In genomic region chr8:126587836-126588503, GRCm38 (mm10) we compare ENCODE assay signal across 8 mouse cellular contexts. TPM values are rescaled to one million over a fixed set of nuclear protein-coding genes. Genes with fewer than 3 reads are reported as not detected.
DNase-seq lines count a peak whose midpoint lies in the region; ATAC-seq and TF ChIP-seq lines count a peak whose summit lies in the region.

No protein-coding gene starts in this region.

- TF ChIP-seq POLR2A in small intestine, adult 2 months (IDR thresholded peaks at IDR 0.05; ENCODE audit: low read depth, low read length) = no peak

- H3K4me3 ChIP-seq in heart, embryonic 12.5 days = peak overlapping the region; percentile 97
- no peak overlapping the region for H3K4me3 ChIP-seq in limb, embryonic 11.5 days (ENCODE audit: low read depth, low read length)
- H3K4me3 ChIP-seq in small intestine, adult 2 months (ENCODE audit: low read depth, low read length) = peak overlapping the region; percentile 41

- no peak for ATAC-seq in heart, embryonic 12.5 days (ENCODE audit: insufficient number of reproducible peaks, low FRiP score)
- ATAC-seq in limb, embryonic 11.5 days (ENCODE audit: insufficient number of reproducible peaks, low FRiP score, low TSS enrichment, low read depth) = no peak
- ATAC-seq in erythroid progenitor cell, adult 5-6 weeks (replicated peaks; ENCODE audit: low FRiP score, poor library complexity, severe bottlenecking) = no peak

- peak overlapping the region; percentile 89 for H3K27ac ChIP-seq in heart, embryonic 12.5 days (ENCODE audit: poor library complexity, severe bottlenecking)
- H3K27ac ChIP-seq in limb, embryonic 11.5 days (replicated peaks; ENCODE audit: low read depth, low read length) = no peak overlapping the region
- H3K27ac ChIP-seq in small intestine, adult 2 months (ENCODE audit: insufficient read depth, low read depth, low read length) = peak overlapping the region; percentile 68

- peak overlapping the region; percentile 97 for H3K4me2 ChIP-seq in heart, embryonic 12.5 days
- 0 out of 2 replicates have a peak overlapping the region, but pooled peaks have one; percentile 18 for H3K4me2 ChIP-seq in limb, embryonic 11.5 days (ENCODE audit: low read depth, severe bottlenecking)

- peaks cover 43% of the 10 kb centered on the region for H3K36me3 ChIP-seq in heart, embryonic 12.5 days
- H3K36me3 ChIP-seq in limb, embryonic 11.5 days (ENCODE audit: control insufficient read depth, insufficient read depth, low read length) = peaks cover 5% of the 10 kb centered on the region
- H3K36me3 ChIP-seq in small intestine, adult 2 months (ENCODE audit: control insufficient read depth, insufficient read depth, low read length) = peaks cover 46% of the 10 kb centered on the region

- 20% methylated on average over 10 of the region's 10 CpGs for WGBS in heart, embryonic 12.5 days
- 59% methylated on average over 10 of the region's 10 CpGs for WGBS in limb, embryonic 11.5 days
- 3% methylated on average over 10 of the region's 10 CpGs for WGBS in small intestine, adult 2 months

- peaks cover 42% of the 10 kb centered on the region for H3K4me1 ChIP-seq in heart, embryonic 12.5 days (replicated peaks)
- peaks cover 52% of the 10 kb centered on the region for H3K4me1 ChIP-seq in limb, embryonic 11.5 days (ENCODE audit: control insufficient read depth, insufficient read depth, low read length)
- peaks cover 25% of the 10 kb centered on the region for H3K4me1 ChIP-seq in small intestine, adult 2 months (ENCODE audit: control insufficient read depth, insufficient read depth, insufficient read length, low read length)

- DNase-seq in cerebellum, adult 18-20 months = peak; percentile 38 to 39
- DNase-seq in cerebellum, postnatal 36 days = no peak
- peak; percentile 57 for DNase-seq in adipocyte (ENCODE audit: low spot score)
- DNase-seq in limb, embryonic 11.5 days (ENCODE audit: low spot score) = no peak
- DNase-seq in testis, postnatal 10 days (ENCODE audit: low spot score) = no peak

- peak overlapping the region; percentile 84 for H3K9ac ChIP-seq in heart, embryonic 12.5 days
- H3K9ac ChIP-seq in limb, embryonic 11.5 days (ENCODE audit: low read length) = no peak overlapping the region

- no peaks in the 10 kb centered on the region for H3K9me3 ChIP-seq in heart, embryonic 12.5 days (replicated peaks)
- H3K9me3 ChIP-seq in limb, embryonic 11.5 days (ENCODE audit: control insufficient read depth, low read length) = no peaks in the 10 kb centered on the region

- no peak for TF ChIP-seq CTCF in small intestine, adult 2 months (IDR thresholded peaks at IDR 0.05; ENCODE audit: extremely low read depth, insufficient read length, insufficient replicate concordance, low read depth, low read length)

- no peaks in the 10 kb centered on the region for H3K27me3 ChIP-seq in heart, embryonic 12.5 days (replicated peaks)
- no peaks in the 10 kb centered on the region for H3K27me3 ChIP-seq in limb, embryonic 11.5 days (ENCODE audit: control insufficient read depth, insufficient read depth, low read length)
- no peaks in the 10 kb centered on the region for H3K27me3 ChIP-seq in small intestine, adult 2 months (ENCODE audit: control insufficient read depth, insufficient read depth, low read length)

RNA-seq across cellular contexts. Expression of gene Irf2bp2, which starts 5.8 kb away (rescaled TPM):
- 8.9 and 9.7 TPM in 2 replicates for polyA plus RNA-seq in heart, embryonic 12.5 days (2016; fragmentation: Nextera tagmentation; extraction: Ambion mirVana)
- 4.9 and 5.6 TPM in 2 replicates for polyA plus RNA-seq in limb, embryonic 11.5 days (2014; fragmentation: Nextera tagmentation; extraction: Ambion mirVana)
- polyA plus RNA-seq in small intestine, adult 2 months (2012; rRNA removed) = 50.5 and 91.6 TPM in 2 replicates
- total RNA-seq in erythroid progenitor cell, adult 5-6 weeks (2015; ENCODE audit: low replicate concordance) = 19.8 and 24.7 TPM in 2 replicates
- total RNA-seq in erythroid progenitor cell, adult 5-6 weeks (2017; ENCODE audit: low replicate concordance) = 8.8 and 18.0 TPM in 2 replicates

Comparison
In these comparisons a context has a peak if more than half of its experiments do, and no peak if none do; other contexts are left out.
1. DNase-seq: peak in cerebellum, adult 18-20 months (2 of 2) and adipocyte (single experiment); none in cerebellum, postnatal 36 days (0 of 2), limb, embryonic 11.5 days (single experiment) and testis, postnatal 10 days (single experiment).